Mouse (Mus musculus): ENCODE results near the gene Spin4.

The Spin4 gene

DNA sequence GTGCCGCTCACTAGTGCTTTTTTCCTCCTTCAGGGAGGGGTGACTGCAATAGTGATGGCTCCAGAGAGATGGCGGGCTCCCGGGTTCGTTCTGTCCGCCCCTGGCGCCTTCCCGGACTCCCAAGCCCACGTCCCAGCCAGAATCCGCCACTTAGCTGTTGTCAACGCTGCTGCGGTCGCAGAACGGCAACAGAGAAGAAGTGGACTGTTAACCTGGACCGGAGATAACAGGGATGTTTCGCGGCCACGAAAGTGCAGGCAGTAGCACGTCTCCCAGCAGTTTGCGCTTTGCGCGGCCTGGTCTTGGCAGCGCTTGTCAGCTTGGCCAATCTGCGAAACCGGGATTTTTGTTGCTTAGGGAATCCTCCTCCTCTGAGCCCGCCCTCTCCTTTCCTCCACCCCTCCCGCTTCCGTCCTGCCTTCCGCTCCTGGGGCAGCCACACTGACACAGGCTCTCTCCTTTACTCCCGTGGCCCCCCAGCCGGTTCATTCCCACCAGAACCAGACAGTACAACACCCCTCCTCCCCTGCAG is at the start of gene Spin4:
Spin4 (minus strand) TSS at position 322 of the 532 bp plus-strand sequence.
- POLR2A ChIA-PET = interaction anchor here in 1 of 4 experiments (0.6 to 0.7 kb wide), 2 partner anchors 160 to 1453 kb away, joined by 3 to 9 read pairs; no protein-coding TSS in a partner anchor
- CTCF ChIA-PET = interaction anchor here in 1 of 4 experiments (0.6 kb wide), 1 partner anchor 161 kb away, joined by 6 read pairs; no protein-coding TSS in a partner anchor

DNA sequence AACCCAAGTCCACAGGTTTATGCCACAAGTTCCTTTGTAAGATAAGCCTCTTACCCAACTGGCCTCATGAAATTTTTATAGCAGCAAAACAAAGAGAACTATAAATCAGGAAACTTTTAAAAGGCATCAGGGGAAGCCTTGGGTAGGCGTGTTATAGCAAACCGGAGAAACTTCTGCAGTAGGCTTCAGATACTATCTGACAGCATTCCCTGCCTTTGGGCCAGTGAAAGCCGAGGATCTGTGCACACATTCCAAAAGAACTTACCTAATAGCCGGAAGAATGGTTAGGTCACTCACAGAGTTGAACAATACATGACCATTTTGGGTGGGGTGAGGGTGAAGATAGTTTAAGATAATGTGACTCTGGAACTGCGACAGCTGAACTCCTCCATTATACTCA is 1.4 kb upstream of the Spin4 start:
- ChIA-PET POLR2A (no interaction called here), CTCF (no interaction called here)

GRCm38 (mm10) chrX:95025779-95026360 is 612 bp downstream of the Spin4 start:
- ChIA-PET CTCF (interaction anchor here in 1 of 4 experiments (0.6 kb wide), 1 partner anchor 160 kb away, joined by 6 read pairs; no protein-coding TSS in a partner anchor), POLR2A (interaction anchor here in 1 of 4 experiments (0.6 to 0.7 kb wide), 2 partner anchors 160 to 1453 kb away, joined by 3 to 9 read pairs; no protein-coding TSS in a partner anchor)

- ChIA-PET POLR2A (interaction anchor here in 2 of 4 experiments (0.6 kb wide), 2 partner anchors 98 to 147 kb away, joined by 3 read pairs; no protein-coding TSS in a partner anchor), CTCF (interaction anchor here in 3 of 4 experiments (0.7 to 1.9 kb wide), 4 partner anchors 8 to 452 kb away, joined by 3 to 19 read pairs (median 4); no protein-coding TSS in a partner anchor)
Observed at GRCm38 (mm10) chrX:95012033-95012432, 14.4 kb downstream of the Spin4 start.

GRCm38 (mm10) chrX:94998845-94999244 is 27.6 kb downstream of the Spin4 start:
- POLR2A ChIA-PET = no interaction called here
- CTCF ChIA-PET = no interaction called here

- POLR2A ChIA-PET = no interaction called here
- CTCF ChIA-PET = no interaction called here
Observed at GRCm38 (mm10) chrX:94994113-94994512, 32.4 kb downstream of the Spin4 start.

DNA sequence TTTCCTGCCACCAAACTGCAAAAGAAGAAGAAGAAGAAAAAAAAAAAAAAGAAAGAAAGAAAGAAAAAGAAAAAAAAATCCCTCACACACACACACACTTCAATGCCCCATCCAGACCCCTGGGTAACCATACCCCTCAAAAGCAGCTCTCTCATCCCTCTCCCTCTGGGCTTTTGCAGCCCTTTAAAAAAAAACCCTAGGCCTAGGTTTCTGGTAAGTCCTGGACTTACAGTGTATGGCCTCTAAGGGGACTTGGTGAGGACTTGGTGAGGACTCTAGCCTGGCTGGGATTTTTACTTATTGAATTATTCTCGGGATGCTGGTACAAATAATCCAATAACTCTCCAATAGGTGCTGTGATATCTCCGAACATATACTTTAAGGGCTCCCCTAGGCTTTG is 35.6 kb downstream of the Spin4 start:
- POLR2A ChIA-PET = no interaction called here
- CTCF ChIA-PET = interaction anchor here in 2 of 4 experiments (0.7 to 1.1 kb wide), 2 partner anchors 125 to 316 kb away, joined by 3 to 4 read pairs; no protein-coding TSS in a partner anchor

DNA sequence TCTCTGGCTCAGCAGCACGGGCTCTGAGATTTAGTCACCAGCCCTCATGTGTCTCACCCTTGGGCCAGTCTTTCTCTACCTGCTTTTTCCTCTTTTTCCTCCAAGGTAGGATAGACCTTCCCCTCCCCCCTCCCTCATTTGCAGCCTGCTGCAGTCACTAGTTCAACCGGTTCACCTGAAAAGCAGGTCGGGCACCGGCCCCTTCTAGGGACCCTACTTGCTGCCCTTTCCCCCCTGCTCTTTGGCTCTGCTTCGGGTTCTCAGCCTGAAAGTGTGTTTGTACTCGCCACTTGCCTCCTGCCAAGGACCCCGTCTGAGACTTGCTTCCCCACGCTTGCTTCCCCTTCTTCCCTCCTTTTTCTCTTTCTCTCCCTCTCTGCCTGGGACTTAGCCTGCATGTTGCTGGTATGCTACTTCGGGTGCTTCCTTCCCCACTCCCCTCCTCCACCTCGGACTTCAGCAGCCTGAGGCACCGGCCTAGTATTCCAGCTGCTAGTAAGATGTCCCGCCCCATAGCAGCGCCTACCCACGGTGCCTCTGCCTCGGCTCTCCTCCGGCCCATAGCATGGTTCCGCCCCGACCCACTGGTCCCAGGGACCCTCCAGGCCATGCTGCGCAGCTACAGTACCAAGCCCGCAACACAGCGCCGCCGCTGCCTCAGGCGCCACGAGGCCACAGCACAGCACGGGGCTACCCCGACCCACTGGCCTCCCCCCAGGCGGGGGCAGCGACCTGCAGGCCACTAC is 36.2 kb downstream of the Spin4 start:
- CTCF ChIA-PET = interaction anchor here in 1 of 4 experiments (1.1 kb wide), 1 partner anchor 125 kb away, joined by 4 read pairs; no protein-coding TSS in a partner anchor
- POLR2A ChIA-PET = interaction anchor here in 1 of 4 experiments (0.5 kb wide), 1 partner anchor 967 kb away, joined by 3 read pairs; the partner anchor contains the start of gene Las1l

Measured in embryonic stem cell, embryonic (primary cell).